Mouse (Mus musculus) liver, postnatal 0 days (tissue): ENCODE results near the gene Myom3.

Experiments used
- CTCF ChIP-seq: sonication (generic); IDR thresholded peaks from 2 replicates; pipeline ENCODE4 v1.5.1; 2016; ENCODE audit warnings: antibody characterized with exemption, low read depth
- EP300 ChIP-seq: IDR thresholded peaks from 2 replicates; pipeline ENCODE4 v1.6.1; 2016; ENCODE audit warnings: antibody characterized with exemption, low read depth, mild to moderate bottlenecking

- TF ChIP-seq CTCF: peak; percentile 24; the same call in 1 of the 2 replicates
- TF ChIP-seq EP300: no peak
Measured at GRCm38 (mm10) chr4:135855080-135855479, 95.6 kb downstream of the Myom3 start.
